Mouse (Mus musculus) spleen, adult 18-20 months (tissue): Measurements from ENCODE around the gene Glrp1.

Source experiments
- DNase-seq, 2 experiments: peaks; one replicate each; pipeline ENCODE4 v3.0.0; 2022; ENCODE audit warnings: mixed read lengths in 2 of 2

Gene Glrp1

GRCm38 (mm10) chr1:88459655-88460054, 50.2 kb downstream of the Glrp1 start:
- no peak for DNase-seq

- DNase-seq = no peak
Observed at GRCm38 (mm10) chr1:88459196-88459595, 50.7 kb downstream of the Glrp1 start.

GRCm38 (mm10) chr1:88456451-88457072, 53.3 kb downstream of the Glrp1 start:
- peak in 1 of 2 experiments; percentile 53 for DNase-seq

GRCm38 (mm10) chr1:88455761-88456160, 54.1 kb downstream of the Glrp1 start:
- no peak for DNase-seq

- DNase-seq = no peak
Observed at GRCm38 (mm10) chr1:88454703-88455102, 55.2 kb downstream of the Glrp1 start.

- DNase-seq = no peak
Observed at GRCm38 (mm10) chr1:88452198-88452597, 57.7 kb downstream of the Glrp1 start.

- no peak for DNase-seq
Observed at GRCm38 (mm10) chr1:88450668-88451067, 59.2 kb downstream of the Glrp1 start.
